Mouse (Mus musculus) heart, postnatal 0 days (tissue): Measurements from ENCODE around the gene Kat6b. TPM values are rescaled to one million over a fixed set of nuclear protein-coding genes. Genes with fewer than 3 reads are reported as not detected.
A peak's percentile ranks its signal among the peaks of the same experiment; 100 is the strongest.

Experiments
- ATAC-seq: fragments of 200-750 bp; cut with Nextera tagmentation; 2 replicates; pipeline ENCODE4 v1.8.0; 2017; ENCODE audit warnings: low read depth, moderate number of reproducible peaks, moderate library complexity; ENCODE audit not compliant: insufficient read depth
- DNase-seq: peaks from one replicate; pipeline ENCODE4 v3.0.0-alpha.2; 2016; ENCODE audit warnings: low spot score
- H3K27ac ChIP-seq: fragments of 300-500 bp; sonication (generic); 2 replicates; pipeline ENCODE4 v1.5.1; 2014; ENCODE audit warnings: low read depth, mild to moderate bottlenecking
- H3K27me3 ChIP-seq: fragments of 300-500 bp; sonication (generic); 2 replicates; pipeline ENCODE4 v1.6.1; 2014; ENCODE audit warnings: low read length, mixed read lengths; ENCODE audit not compliant: control insufficient read depth, insufficient read depth
- H3K36me3 ChIP-seq: fragments of 300-500 bp; sonication (generic); replicated peaks from 2 replicates; pipeline ENCODE4 v1.6.1; 2014; ENCODE audit warnings: low read length, mixed read lengths; ENCODE audit not compliant: control insufficient read depth, insufficient read depth
- H3K4me1 ChIP-seq: fragments of 300-500 bp; sonication (generic); 2 replicates; pipeline ENCODE4 v1.6.1; 2014; ENCODE audit warnings: antibody characterized with exemption; ENCODE audit not compliant: control insufficient read depth, insufficient read depth
- H3K4me2 ChIP-seq: fragments of 300-500 bp; sonication (generic); 2 replicates; pipeline ENCODE4 v1.6.1; 2014; ENCODE audit warnings: low read depth, mild to moderate bottlenecking, low read length, moderate library complexity
- H3K4me3 ChIP-seq: fragments of 300-500 bp; sonication (generic); 2 replicates; pipeline ENCODE4 v1.5.1; 2014; ENCODE audit warnings: low read depth, low read length
- H3K9ac ChIP-seq: fragments of 300-500 bp; sonication (generic); replicated peaks from 2 replicates; pipeline ENCODE4 v1.6.1; 2014; ENCODE audit warnings: low read depth, low read length, mixed read lengths
- H3K9me3 ChIP-seq: fragments of 300-500 bp; sonication (generic); replicated peaks from 2 replicates; pipeline ENCODE4 v1.6.1; 2016; ENCODE audit warnings: low read length; ENCODE audit not compliant: control insufficient read depth
- CTCF ChIP-seq: IDR thresholded peaks from 2 replicates; pipeline ENCODE4 v1.5.1; 2016; ENCODE audit warnings: antibody characterized with exemption, control low read depth, low read depth
- EP300 ChIP-seq: IDR thresholded peaks from 2 replicates; pipeline ENCODE4 v1.6.1; 2016; ENCODE audit warnings: antibody characterized with exemption, low read depth
- WGBS: fragments of 180-500 bp; shearing (Covaris S2); extraction: QIAGEN DNeasy Blood & Tissue Kit; methylation state at CpG from one replicate; pipeline ENCODE4 v1.1.7; 2014; 5-methylcytosine and 5-hydroxymethylcytosine counted together
- polyA plus RNA-seq: library from polyadenylated mRNA; unstranded; fragments of >200 nt; fragmentation: Nextera tagmentation; extraction: Ambion mirVana; gene quantifications from 2 replicates; pipeline ENCODE4 v1.2.1, GENCODE M21; 2015
- total RNA-seq: library from RNA; depleted of rRNA; stranded (reverse); fragments of >200 nt; gene quantifications from 2 replicates; pipeline ENCODE4 v1.2.3, GENCODE M21; 2014; ENCODE audit warnings: low replicate concordance

Kat6b gene
- total and polyA plus RNA-seq, 2 experiments from 2014 or later: 5.4 to 52.9 TPM

DNA sequence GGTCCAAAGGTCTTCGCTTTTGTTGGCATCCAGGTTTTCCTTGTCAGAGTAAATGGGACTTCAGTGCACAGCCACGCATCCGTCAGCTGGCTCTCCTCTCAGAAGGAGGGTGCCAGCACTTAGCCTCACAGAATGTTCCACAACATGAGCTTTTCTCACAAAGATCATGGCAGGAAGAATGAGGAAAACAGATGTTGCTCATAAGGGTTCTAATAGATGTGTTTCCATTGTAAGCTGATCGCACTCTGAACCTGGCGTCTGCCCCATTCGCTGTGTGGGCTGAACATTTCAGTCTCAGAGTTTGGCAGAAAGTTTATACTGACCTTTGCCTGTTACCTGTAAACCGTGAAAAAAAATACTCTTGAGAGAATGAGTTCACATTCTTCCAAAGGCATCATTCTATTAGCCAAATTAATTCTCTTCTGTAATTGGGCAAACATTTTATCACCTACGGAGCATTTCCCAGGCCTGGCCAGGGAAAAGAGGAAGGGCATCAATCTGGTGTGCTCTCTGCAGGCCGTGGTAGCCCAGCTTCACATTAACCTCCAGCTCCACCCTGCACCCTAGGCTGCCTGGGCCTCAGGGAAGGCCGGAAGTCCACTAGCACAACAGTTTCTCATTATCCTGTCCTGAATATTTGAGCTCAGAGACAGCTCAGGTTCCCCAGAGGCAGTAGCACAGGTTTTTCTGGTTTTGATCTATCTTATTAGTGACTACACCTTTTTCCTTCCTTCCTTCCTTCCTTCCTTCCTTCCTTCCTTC is 39.3 kb upstream of the Kat6b start:
- 82% methylated on average over 10 of the region's 10 CpGs for WGBS
- Histone ChIP-seq H3K4me3 (no peak overlapping the region), H3K4me1 (peaks cover 9% of the 10 kb centered on the region), H3K27ac (no peak overlapping the region), H3K9me3 (no peaks in the 10 kb centered on the region), H3K27me3 (no peaks in the 10 kb centered on the region), H3K9ac (no peak overlapping the region), H3K36me3 (no peaks in the 10 kb centered on the region), H3K4me2 (no peak overlapping the region)
- ATAC-seq (no peak), DNase-seq (no peak)
- no peak for TF ChIP-seq CTCF
- no peak for TF ChIP-seq EP300

GRCm38 (mm10) chr14:21452581-21452980 is 28.7 kb upstream of the Kat6b start:
- H3K36me3 ChIP-seq: peaks cover 13% of the 10 kb centered on the region
- H3K9me3 ChIP-seq: no peaks in the 10 kb centered on the region
- ATAC-seq (peak; percentile 51), DNase-seq (peak; percentile 27)
- WGBS: 33% methylated on average over 4 of the region's 4 CpGs
- H3K27ac ChIP-seq: no peak overlapping the region
- no peak overlapping the region for H3K4me2 ChIP-seq
- H3K9ac ChIP-seq: 0 out of 2 replicates have a peak overlapping the region, but pooled peaks have one; percentile 19
- H3K4me3 ChIP-seq: no peak overlapping the region
- TF ChIP-seq CTCF (no peak), EP300 (no peak)
- no peaks in the 10 kb centered on the region for H3K27me3 ChIP-seq
- peaks cover 9% of the 10 kb centered on the region for H3K4me1 ChIP-seq

- Histone ChIP-seq H3K36me3 (peaks cover 11% of the 10 kb centered on the region), H3K4me3 (no peak overlapping the region), H3K9ac (no peak overlapping the region), H3K4me2 (no peak overlapping the region), H3K9me3 (no peaks in the 10 kb centered on the region), H3K27ac (no peak overlapping the region), H3K27me3 (no peaks in the 10 kb centered on the region), H3K4me1 (peaks cover 9% of the 10 kb centered on the region)
- DNase-seq (no peak), ATAC-seq (no peak)
- 54% methylated on average over 2 of the region's 2 CpGs for WGBS
- TF ChIP-seq CTCF (no peak), EP300 (no peak)
These were observed 27.3 kb upstream of the Kat6b start for GRCm38 (mm10) chr14:21453896-21454295.

GRCm38 (mm10) chr14:21455654-21456350 is 25.4 kb upstream of the Kat6b start:
- no peaks in the 10 kb centered on the region for H3K9me3 ChIP-seq
- no peak overlapping the region for H3K4me3 ChIP-seq
- H3K4me1 ChIP-seq: peaks cover 9% of the 10 kb centered on the region
- WGBS: 91% methylated on average over 7 of the region's 7 CpGs
- H3K9ac ChIP-seq: no peak overlapping the region
- no peak for DNase-seq
- H3K36me3 ChIP-seq: no peaks in the 10 kb centered on the region
- TF ChIP-seq EP300 (no peak), CTCF (no peak)
- H3K4me2 ChIP-seq: no peak overlapping the region
- no peak overlapping the region for H3K27ac ChIP-seq
- H3K27me3 ChIP-seq: no peaks in the 10 kb centered on the region
- no peak for ATAC-seq

DNA sequence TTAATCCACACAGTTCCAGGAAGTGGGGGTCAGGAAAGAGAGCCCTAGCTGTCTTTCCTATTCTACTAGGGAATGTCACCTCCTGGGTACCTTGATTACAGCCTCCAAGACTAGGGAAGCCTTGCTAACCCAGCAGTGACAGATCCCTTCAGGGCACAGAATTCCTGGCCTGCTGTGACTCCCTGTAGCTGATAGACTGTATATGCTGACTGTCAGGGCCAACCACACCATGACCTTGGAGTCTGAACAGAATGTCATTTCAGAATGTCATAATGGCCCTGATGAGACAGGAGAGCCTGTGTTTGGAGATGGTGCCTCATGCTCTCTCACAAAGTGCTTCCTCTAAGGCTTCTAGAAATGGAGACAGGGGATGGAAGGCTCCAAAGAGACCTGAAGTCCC is 24.7 kb upstream of the Kat6b start:
- no peak overlapping the region for H3K4me2 ChIP-seq
- DNase-seq (peak; percentile 25), ATAC-seq (no peak)
- H3K36me3 ChIP-seq: no peaks in the 10 kb centered on the region
- H3K27me3 ChIP-seq: no peaks in the 10 kb centered on the region
- TF ChIP-seq CTCF (no peak), EP300 (no peak)
- no peak overlapping the region for H3K9ac ChIP-seq
- no peaks in the 10 kb centered on the region for H3K9me3 ChIP-seq
- no peak overlapping the region for H3K4me3 ChIP-seq
- H3K4me1 ChIP-seq: peaks cover 9% of the 10 kb centered on the region
- H3K27ac ChIP-seq: no peak overlapping the region
